Mouse (Mus musculus) G1E (cell line): Measurements from ENCODE around the gene St6galnac3. TPM values are rescaled to one million over a fixed set of nuclear protein-coding genes. Genes with fewer than 3 reads are reported as not detected.

ENCODE experiments used
- ATAC-seq: 2 replicates; pipeline ENCODE4 v1.8.0; 2016; ENCODE audit warnings: mild to moderate bottlenecking; ENCODE audit not compliant: insufficient number of reproducible peaks, poor library complexity, low FRiP score, severe bottlenecking; ENCODE audit errors: extremely low read depth
- DNase-seq: peaks from one replicate; pipeline ENCODE4 v3.0.0; 2012; ENCODE audit warnings: low spot score
- H3K27me3 ChIP-seq: 2 replicates; pipeline ENCODE4 v1.6.1; 2012; ENCODE audit warnings: mild to moderate bottlenecking, low read length, inconsistent platforms; ENCODE audit not compliant: insufficient read depth
- H3K36me3 ChIP-seq: replicated peaks from 2 replicates; pipeline ENCODE3; 2012; ENCODE audit warnings: mild to moderate bottlenecking, inconsistent platforms
- H3K4me1 ChIP-seq: 2 replicates; pipeline ENCODE4 v1.6.1; 2012; ENCODE audit warnings: low read depth, low read length, inconsistent platforms, mixed read lengths; ENCODE audit not compliant: insufficient read depth
- H3K4me3 ChIP-seq: 2 replicates; pipeline ENCODE4 v1.5.1; 2012; ENCODE audit warnings: low read depth, mild to moderate bottlenecking, inconsistent platforms, low read length, moderate library complexity, mixed read lengths
- H3K9me3 ChIP-seq: replicated peaks from 2 replicates; pipeline ENCODE4 v1.6.1; 2012; ENCODE audit warnings: inconsistent platforms
- CTCF ChIP-seq: IDR thresholded peaks from 2 replicates; pipeline ENCODE4 v1.5.1; 2012; ENCODE audit warnings: low read depth, low read length, inconsistent platforms, mixed read lengths
- GATA1 ChIP-seq: IDR thresholded peaks from 2 replicates; pipeline ENCODE4 v1.6.1; 2012; ENCODE audit warnings: borderline replicate concordance, low read length, inconsistent platforms, mixed read lengths
- GATA2 ChIP-seq: IDR thresholded peaks from 2 replicates; pipeline ENCODE4 v1.6.1; 2012; ENCODE audit warnings: low read depth, low read length, inconsistent platforms, borderline replicate concordance
- POLR2AphosphoS5 ChIP-seq: IDR thresholded peaks from 2 replicates; pipeline ENCODE4 v1.6.1; 2012; ENCODE audit warnings: low read depth, low read length, inconsistent platforms; ENCODE audit not compliant: insufficient replicate concordance
- TAL1 ChIP-seq: conservative IDR thresholded peaks from 2 replicates; pipeline ENCODE4 v1.6.1; 2012; ENCODE audit warnings: low read depth, low read length, inconsistent platforms, mixed read lengths
- polyA plus RNA-seq: library from polyadenylated mRNA; stranded (reverse); fragments of >175 nt; gene quantifications from 2 replicates; pipeline ENCODE4 v1.2.3, GENCODE M21; 2012
- total RNA-seq, 2 experiments: library from RNA; stranded (forward) in 1 of 2; stranded (reverse) in 1 of 2; fragments of 200-1000 nt in 1 of 2; fragments of >200 nt in 1 of 2; fragmentation: Nextera tagmentation in 1 of 2; gene quantifications; 2 replicates each; pipeline ENCODE4 v1.2.3; 2014 to 2017

Gene St6galnac3
- total and polyA plus RNA-seq, 3 experiments, result 1.3 to 62.8 (median 45.7) TPM

DNA sequence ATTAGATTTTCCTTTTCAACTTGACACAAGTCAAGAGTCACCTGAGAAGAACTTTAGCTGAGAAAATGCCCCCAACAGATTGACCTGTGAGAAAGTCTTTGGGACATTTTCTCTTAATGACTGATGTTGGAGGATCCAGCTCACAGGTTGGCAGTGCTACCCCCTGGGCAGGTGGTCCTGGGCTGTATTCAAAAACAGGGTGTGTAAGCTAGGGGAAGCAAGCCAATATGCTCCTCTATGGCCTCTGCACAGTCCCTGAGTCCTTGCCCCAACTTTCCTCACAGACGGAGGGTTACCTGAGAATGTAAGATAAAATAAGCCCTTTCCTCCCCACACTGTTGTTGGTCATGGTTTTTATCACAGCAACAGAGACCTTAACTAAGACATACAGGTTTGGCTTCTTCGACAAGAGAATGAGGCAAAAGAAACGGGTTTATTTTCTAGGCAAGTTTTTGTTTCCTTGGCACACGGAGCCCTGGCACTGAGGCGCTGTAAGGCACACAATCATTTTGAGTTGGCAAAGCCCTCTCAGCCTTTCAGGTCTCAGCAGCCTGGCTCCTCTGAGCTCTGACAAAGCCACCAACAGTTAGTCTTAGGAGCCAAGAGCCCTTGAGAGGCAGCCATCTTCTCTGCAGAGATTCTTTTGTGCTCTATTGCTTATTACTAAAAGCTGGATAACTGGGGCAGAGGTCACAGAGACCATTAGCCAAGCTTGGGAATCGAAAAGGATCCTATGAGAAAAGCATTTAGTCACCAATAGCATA lies 292.7 kb downstream of the St6galnac3 start:
- H3K4me1 ChIP-seq, result no peaks in the 10 kb centered on the region
- no peaks in the 10 kb centered on the region for H3K9me3 ChIP-seq
- H3K4me3 ChIP-seq, result no peak overlapping the region
- ATAC-seq, result no peak
- no peak for DNase-seq
- H3K36me3 ChIP-seq, result peaks cover 16% of the 10 kb centered on the region
- no peaks in the 10 kb centered on the region for H3K27me3 ChIP-seq
- TF ChIP-seq TAL1 (no peak), CTCF (no peak), POLR2AphosphoS5 (no peak), GATA1 (no peak), GATA2 (no peak)

DNA sequence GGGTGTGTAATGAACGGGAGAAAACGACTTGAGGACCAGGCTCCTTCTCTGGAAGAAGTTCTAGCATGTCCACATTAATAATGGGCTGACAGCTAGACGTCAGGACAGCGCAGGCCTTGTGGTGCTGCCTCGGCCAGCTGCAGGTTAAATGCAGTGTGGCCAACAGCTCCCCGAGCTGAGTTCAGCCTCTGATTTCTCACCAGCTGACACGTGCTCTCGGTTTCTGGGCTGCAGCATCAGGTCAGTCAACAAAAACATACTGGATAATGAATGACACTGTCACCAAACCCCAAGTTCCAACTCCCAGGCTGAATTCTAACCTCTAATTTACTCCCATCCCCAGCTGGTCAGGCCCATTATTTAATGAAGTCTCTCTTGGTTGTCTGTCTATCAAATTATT lies 295.1 kb downstream of the St6galnac3 start:
- Histone ChIP-seq H3K36me3 (peaks cover 18% of the 10 kb centered on the region), H3K4me3 (no peak overlapping the region), H3K9me3 (no peaks in the 10 kb centered on the region), H3K27me3 (no peaks in the 10 kb centered on the region), H3K4me1 (no peaks in the 10 kb centered on the region)
- ATAC-seq (no peak), DNase-seq (no peak)
- TF ChIP-seq TAL1, result no peak
- no peak for TF ChIP-seq GATA2
- no peak for TF ChIP-seq POLR2AphosphoS5
- no peak for TF ChIP-seq GATA1
- no peak for TF ChIP-seq CTCF

DNA sequence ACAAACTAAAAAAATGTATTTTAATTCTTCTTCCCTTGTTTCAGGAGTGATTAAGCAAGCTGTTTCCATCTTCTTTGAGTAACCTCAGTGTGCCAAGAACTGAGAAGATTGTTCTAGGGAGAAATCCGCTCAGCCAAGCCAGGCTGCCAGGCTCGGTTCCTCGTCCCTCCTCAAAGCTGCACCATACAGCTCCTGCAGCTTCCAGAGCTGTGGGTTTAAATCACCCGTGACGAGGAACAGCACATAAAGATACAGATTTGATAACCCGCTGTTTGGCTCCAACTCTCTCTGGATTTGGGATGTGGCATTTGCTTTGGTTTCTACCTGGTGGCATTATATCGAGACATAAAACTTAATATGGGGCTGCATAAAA lies 303.1 kb downstream of the St6galnac3 start:
- H3K27me3 ChIP-seq, result no peaks in the 10 kb centered on the region
- DNase-seq (no peak), ATAC-seq (no peak)
- peaks cover 28% of the 10 kb centered on the region for H3K36me3 ChIP-seq
- no peak overlapping the region for H3K4me3 ChIP-seq
- no peaks in the 10 kb centered on the region for H3K4me1 ChIP-seq
- TF ChIP-seq CTCF (no peak), GATA1 (no peak), TAL1 (no peak), POLR2AphosphoS5 (no peak), GATA2 (no peak)
- H3K9me3 ChIP-seq, result no peaks in the 10 kb centered on the region

DNA sequence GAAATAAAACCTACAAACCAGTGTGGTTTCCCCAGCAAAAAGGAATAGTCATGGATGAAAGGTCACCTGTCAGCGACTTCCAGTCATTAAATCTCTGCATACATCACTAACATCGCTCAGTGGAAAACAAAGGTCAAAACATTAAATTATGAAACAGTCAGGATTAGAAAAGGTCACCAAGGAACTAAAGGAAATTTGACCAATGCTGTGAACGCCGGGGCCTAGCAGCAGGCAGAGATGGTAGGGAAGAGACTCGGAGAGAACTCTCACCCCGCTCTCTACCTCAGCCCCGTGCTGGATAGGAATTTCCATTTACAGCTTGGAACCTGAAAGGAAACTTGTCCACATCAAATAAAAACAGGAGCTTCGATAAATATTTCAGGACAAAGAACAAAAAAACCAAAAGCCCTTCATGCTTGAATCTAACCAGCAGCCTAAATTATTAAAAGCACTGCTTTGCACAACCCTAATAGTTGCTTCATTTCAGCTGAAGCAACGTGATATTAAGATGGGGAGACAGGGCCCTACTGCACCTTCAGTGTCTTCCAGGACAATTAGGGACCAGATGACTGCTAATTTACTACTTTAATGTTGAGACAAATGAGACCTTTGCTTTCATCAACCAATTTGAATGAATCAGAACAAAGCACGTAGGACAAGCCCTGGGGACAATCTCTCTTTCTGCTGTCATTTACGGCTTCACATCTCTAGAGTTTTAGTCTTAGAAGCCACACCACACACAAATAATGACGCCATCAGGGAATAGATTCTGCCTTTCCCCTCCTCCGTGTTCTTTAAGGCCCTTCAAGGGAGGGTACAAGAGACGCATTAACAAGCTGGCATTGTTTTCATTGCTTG lies 303.7 kb downstream of the St6galnac3 start:
- Histone ChIP-seq H3K9me3 (no peaks in the 10 kb centered on the region), H3K27me3 (no peaks in the 10 kb centered on the region), H3K4me3 (no peak overlapping the region), H3K4me1 (no peaks in the 10 kb centered on the region), H3K36me3 (peaks cover 29% of the 10 kb centered on the region)
- TF ChIP-seq CTCF, result no peak
- TF ChIP-seq GATA1, result no peak
- no peak for TF ChIP-seq TAL1
- no peak for TF ChIP-seq GATA2
- TF ChIP-seq POLR2AphosphoS5, result no peak
- DNase-seq (no peak), ATAC-seq (no peak)

DNA sequence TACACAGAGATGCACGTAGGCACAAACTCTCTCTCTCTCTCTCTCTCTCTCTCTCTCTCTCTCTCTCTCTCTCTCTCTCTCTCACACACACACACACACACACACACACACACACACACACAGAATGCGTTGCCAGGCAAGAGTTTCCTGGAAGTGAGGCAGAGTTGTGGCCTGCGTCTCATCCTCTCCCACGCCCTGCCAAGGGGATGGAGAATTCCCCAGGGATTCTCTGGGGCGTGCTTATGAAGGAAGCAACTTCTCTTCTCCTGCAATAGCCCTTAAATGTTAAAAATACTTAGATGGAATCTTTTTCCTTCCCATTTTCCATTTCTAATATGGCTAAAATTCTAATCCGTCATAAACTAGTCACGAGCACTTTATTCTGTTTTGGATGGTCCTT lies 305.6 kb downstream of the St6galnac3 start:
- H3K36me3 ChIP-seq, result peaks cover 38% of the 10 kb centered on the region
- no peaks in the 10 kb centered on the region for H3K27me3 ChIP-seq

DNA sequence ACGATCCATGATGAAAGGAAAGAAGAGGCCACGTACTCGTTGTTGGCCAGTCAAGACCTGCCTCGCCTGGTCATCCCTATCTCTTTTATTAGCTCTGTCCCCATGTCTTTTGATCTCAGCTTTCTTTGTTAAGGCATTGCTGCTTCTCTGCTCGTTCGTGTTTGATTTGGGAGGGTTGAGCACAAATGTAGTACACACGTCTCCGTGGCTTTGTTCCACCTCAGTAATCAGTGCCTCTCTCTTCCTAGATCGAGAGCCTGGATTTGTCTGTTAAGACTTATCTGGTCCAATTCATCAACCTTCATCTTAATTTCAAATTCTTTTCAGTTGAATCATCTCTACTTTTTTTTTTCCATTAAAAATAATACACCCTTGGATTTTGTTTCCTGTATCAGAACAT lies 308.0 kb downstream of the St6galnac3 start:
- H3K36me3 ChIP-seq, result peaks cover 39% of the 10 kb centered on the region
- no peak overlapping the region for H3K4me3 ChIP-seq
- no peak for DNase-seq
- no peak for TF ChIP-seq TAL1
- TF ChIP-seq GATA2, result no peak
- TF ChIP-seq POLR2AphosphoS5, result no peak
- no peak for TF ChIP-seq CTCF
- no peaks in the 10 kb centered on the region for H3K4me1 ChIP-seq
- no peak for ATAC-seq
- no peaks in the 10 kb centered on the region for H3K9me3 ChIP-seq
- no peaks in the 10 kb centered on the region for H3K27me3 ChIP-seq

More for the DNA sequence above, 305.6 kb downstream of the St6galnac3 start:
- DNase-seq (no peak), ATAC-seq (no peak)
- TF ChIP-seq CTCF (no peak), GATA1 (no peak), TAL1 (no peak), GATA2 (no peak), POLR2AphosphoS5 (no peak)
- Histone ChIP-seq H3K9me3 (no peaks in the 10 kb centered on the region), H3K4me3 (no peak overlapping the region), H3K4me1 (no peaks in the 10 kb centered on the region)
